Mouse (Mus musculus) MEL (cell line): ENCODE measurements around the gene H2-M10.5.

Experiments used
- CTCF ChIP-seq, 3 experiments: IDR thresholded peaks in 2 of 3; conservative IDR thresholded peaks in 1 of 3; 2 replicates each; pipeline ENCODE4 v1.5.1; 2011 to 2012; ENCODE audit warnings: low read length in 3 of 3, low read depth in 2 of 3, mild to moderate bottlenecking in 2 of 3, improper control_type of control experiment in 1 of 3, inconsistent platforms in 1 of 3, mixed read lengths in 1 of 3, moderate library complexity in 1 of 3; ENCODE audit not compliant: control insufficient read depth in 1 of 3, insufficient read depth in 1 of 3, poor library complexity in 1 of 3, severe bottlenecking in 1 of 3
- EP300 ChIP-seq, 2 experiments: IDR thresholded peaks; 2 replicates each; pipeline ENCODE4 v1.6.1; 2011; ENCODE audit warnings: improper control_type of control experiment in 2 of 2, low read length in 2 of 2, low read depth in 1 of 2, mild to moderate bottlenecking in 1 of 2
- MAFK ChIP-seq: IDR thresholded peaks from 2 replicates; pipeline ENCODE4 v1.6.1; 2011; ENCODE audit warnings: low read depth, mild to moderate bottlenecking, low read length, improper control_type of control experiment, borderline replicate concordance
- MYC ChIP-seq: IDR thresholded peaks from 2 replicates; pipeline ENCODE4 v1.6.1; 2011; ENCODE audit warnings: low read depth, mild to moderate bottlenecking, low read length, improper control_type of control experiment, moderate library complexity
- POLR2A ChIP-seq, 2 experiments: IDR thresholded peaks; 2 replicates each; pipeline ENCODE4 v1.6.1; 2011 to 2012; ENCODE audit warnings: low read length in 2 of 2, mild to moderate bottlenecking in 2 of 2, control low read depth in 1 of 2, improper control_type of control experiment in 1 of 2, low read depth in 1 of 2, moderate library complexity in 1 of 2; ENCODE audit not compliant: control insufficient read depth in 1 of 2, insufficient read depth in 1 of 2, poor library complexity in 1 of 2
- POLR2AphosphoS5 ChIP-seq: IDR thresholded peaks from 2 replicates; pipeline ENCODE4 v1.6.1; 2012; ENCODE audit warnings: low read depth, borderline replicate concordance, mild to moderate bottlenecking, inconsistent platforms, low read length, moderate library complexity, mixed read lengths
- SMC3 ChIP-seq: IDR thresholded peaks from 2 replicates; pipeline ENCODE4 v1.6.1; 2011; ENCODE audit warnings: low read depth, low read length, improper control_type of control experiment
- TAL1 ChIP-seq: IDR thresholded peaks from 2 replicates; pipeline ENCODE4 v1.6.1; 2012; ENCODE audit warnings: mild to moderate bottlenecking, inconsistent platforms, low read length, moderate library complexity, mixed read lengths
- USF1 ChIP-seq: IDR thresholded peaks from 2 replicates; pipeline ENCODE4 v1.6.1; 2014; ENCODE audit warnings: low read depth, mild to moderate bottlenecking, inconsistent platforms, low read length, improper control_type of control experiment, moderate library complexity
- USF2 ChIP-seq, 2 experiments: IDR thresholded peaks; 2 replicates each; pipeline ENCODE4 v1.6.1; 2011 to 2012; ENCODE audit warnings: improper control_type of control experiment in 2 of 2, low read length in 2 of 2, borderline replicate concordance in 1 of 2, inconsistent platforms in 1 of 2, low read depth in 1 of 2, mild to moderate bottlenecking in 1 of 2; ENCODE audit not compliant: insufficient read depth in 1 of 2
- ZKSCAN1 ChIP-seq: IDR thresholded peaks from 2 replicates; pipeline ENCODE4 v1.6.1; 2012; ENCODE audit warnings: low read depth, mild to moderate bottlenecking, inconsistent platforms, low read length, improper control_type of control experiment, moderate library complexity
- ZNF384 ChIP-seq: IDR thresholded peaks from 2 replicates; pipeline ENCODE4 v1.6.1; 2012; ENCODE audit warnings: low read depth, mild to moderate bottlenecking, inconsistent platforms, low read length, improper control_type of control experiment

GRCm38 (mm10) chr17:36788351-36788750, 15.6 kb downstream of the H2-M10.5 start:
- TF ChIP-seq MYC (no peak), MAFK (no peak), POLR2A (IDR thresholded peaks at IDR 0.05; ENCODE audit: control insufficient read depth in 1 of 2, insufficient read depth in 1 of 2, low read depth in 1 of 2, low read length in 2 of 2, poor library complexity in 1 of 2) (no peak), EP300 (IDR thresholded peaks at IDR 0.05; ENCODE audit: low read depth in 1 of 2, low read length in 2 of 2) (no peak), CTCF (IDR thresholded peaks at IDR 0.05 in 2 of 3, conservative IDR thresholded peaks at IDR 0.05 in 1 of 3; ENCODE audit: control insufficient read depth in 1 of 3, insufficient read depth in 1 of 3, low read depth in 2 of 3, low read length in 3 of 3, poor library complexity in 1 of 3, severe bottlenecking in 1 of 3) (no peak), ZKSCAN1 (no peak), ZNF384 (no peak), USF1 (no peak), TAL1 (no peak), POLR2AphosphoS5 (no peak), SMC3 (no peak), USF2 (IDR thresholded peaks at IDR 0.05; ENCODE audit: borderline replicate concordance in 1 of 2, insufficient read depth in 1 of 2, low read depth in 1 of 2, low read length in 2 of 2) (no peak)
